Mouse (Mus musculus) intestine, postnatal 0 days (tissue): ENCODE results near the gene Srsf4. TPM values are rescaled to one million over a fixed set of nuclear protein-coding genes. Genes with fewer than 3 reads are reported as not detected.
A peak's percentile ranks its signal among the peaks of the same experiment; 100 is the strongest.

Experiments
- ATAC-seq: fragments of 200-750 bp; cut with Nextera tagmentation; 2 replicates; pipeline ENCODE4 v1.8.0; 2017; ENCODE audit warnings: mild to moderate bottlenecking, moderate TSS enrichment, moderate library complexity
- H3K27ac ChIP-seq: fragments of 300-500 bp; sonication (generic); 2 replicates; pipeline ENCODE4 v1.5.1; 2014; ENCODE audit warnings: mild to moderate bottlenecking, low read depth, low read length, moderate library complexity
- H3K27me3 ChIP-seq: fragments of 300-500 bp; sonication (generic); replicated peaks from 2 replicates; pipeline ENCODE4 v1.6.1; 2014; ENCODE audit warnings: low read length, mixed read lengths; ENCODE audit not compliant: control insufficient read depth, insufficient read depth
- H3K36me3 ChIP-seq: fragments of 300-500 bp; sonication (generic); 2 replicates; pipeline ENCODE4 v1.6.1; 2014; ENCODE audit warnings: mild to moderate bottlenecking, moderate library complexity; ENCODE audit not compliant: control insufficient read depth, insufficient read depth
- H3K4me1 ChIP-seq: fragments of 300-500 bp; sonication (generic); replicated peaks from 2 replicates; pipeline ENCODE4 v1.6.1; 2014; ENCODE audit warnings: antibody characterized with exemption, low read length, mixed read lengths; ENCODE audit not compliant: control insufficient read depth, insufficient read depth
- H3K4me2 ChIP-seq: fragments of 300-500 bp; sonication (generic); replicated peaks from 2 replicates; pipeline ENCODE4 v1.6.1; 2014; ENCODE audit warnings: low read depth, mild to moderate bottlenecking, moderate library complexity
- H3K4me3 ChIP-seq: fragments of 300-500 bp; sonication (generic); 2 replicates; pipeline ENCODE4 v1.5.1; 2014; ENCODE audit warnings: low read depth, low read length
- H3K9ac ChIP-seq: fragments of 300-500 bp; sonication (generic); 2 replicates; pipeline ENCODE4 v1.6.1; 2014; ENCODE audit warnings: mild to moderate bottlenecking, low read depth, low read length
- H3K9me3 ChIP-seq: fragments of 300-500 bp; sonication (generic); 2 replicates; pipeline ENCODE4 v1.6.1; 2016; ENCODE audit warnings: mixed run types; ENCODE audit not compliant: control insufficient read depth
- CTCF ChIP-seq: sonication (generic); IDR thresholded peaks from 2 replicates; pipeline ENCODE4 v1.5.1; 2016; ENCODE audit warnings: low read depth, mild to moderate bottlenecking, control low read depth, antibody characterized with exemption, moderate library complexity
- WGBS: fragments of 180-500 bp; shearing (Covaris S2); extraction: QIAGEN DNeasy Blood & Tissue Kit; methylation state at CpG from one replicate; pipeline ENCODE4 v1.1.7; 2014; 5-methylcytosine and 5-hydroxymethylcytosine counted together
- polyA plus RNA-seq: library from polyadenylated mRNA; unstranded; fragments of >200 nt; fragmentation: Nextera tagmentation; extraction: Ambion mirVana; gene quantifications from 2 replicates; pipeline ENCODE4 v1.2.1, GENCODE M21; 2015

The Srsf4 gene
- polyA plus RNA-seq, 1 experiment from 2014 or later = 36.2 TPM

- Histone ChIP-seq H3K27ac (no peak overlapping the region), H3K36me3 (peaks cover 10% of the 10 kb centered on the region; the same call in 1 of the 2 replicates), H3K4me3 (no peak overlapping the region), H3K9me3 (no peaks in the 10 kb centered on the region), H3K4me2 (no peak overlapping the region), H3K27me3 (no peaks in the 10 kb centered on the region), H3K9ac (no peak overlapping the region), H3K4me1 (0 out of 2 replicates have a peak, but pooled peaks cover 3% of the 10 kb centered on the region)
- TF ChIP-seq CTCF = no peak
- 34% methylated on average over 6 of the region's 6 CpGs for WGBS
- ATAC-seq = no peak
These were observed 33.0 kb downstream of the Srsf4 start for GRCm38 (mm10) chr4:131906423-131906822.

- Histone ChIP-seq H3K27ac (no peak overlapping the region), H3K27me3 (no peaks in the 10 kb centered on the region), H3K9me3 (no peaks in the 10 kb centered on the region), H3K9ac (no peak overlapping the region), H3K36me3 (no peaks in the 10 kb centered on the region), H3K4me1 (0 out of 2 replicates have a peak, but pooled peaks cover 3% of the 10 kb centered on the region), H3K4me2 (no peak overlapping the region), H3K4me3 (no peak overlapping the region)
- peak; percentile 58 for TF ChIP-seq CTCF
- WGBS = 92% methylated on average over 3 of the region's 3 CpGs
- no peak for ATAC-seq
These were observed 34.5 kb downstream of the Srsf4 start for GRCm38 (mm10) chr4:131907912-131908311.

GRCm38 (mm10) chr4:131910237-131910994, 37.0 kb downstream of the Srsf4 start:
- no peak for TF ChIP-seq CTCF
- ATAC-seq = peak; percentile 63
- Histone ChIP-seq H3K4me1 (0 out of 2 replicates have a peak, but pooled peaks cover 3% of the 10 kb centered on the region), H3K9me3 (no peaks in the 10 kb centered on the region), H3K27ac (peak overlapping the region; percentile 15; the same call in 1 of the 2 replicates), H3K36me3 (no peaks in the 10 kb centered on the region), H3K27me3 (peaks cover 15% of the 10 kb centered on the region; the same call in 1 of the 2 replicates), H3K4me2 (peak overlapping the region; percentile 57), H3K4me3 (peak overlapping the region; percentile 11), H3K9ac (peak overlapping the region; percentile 22; the same call in 1 of the 2 replicates)
- 8% methylated on average over 18 of the region's 21 CpGs for WGBS

DNA sequence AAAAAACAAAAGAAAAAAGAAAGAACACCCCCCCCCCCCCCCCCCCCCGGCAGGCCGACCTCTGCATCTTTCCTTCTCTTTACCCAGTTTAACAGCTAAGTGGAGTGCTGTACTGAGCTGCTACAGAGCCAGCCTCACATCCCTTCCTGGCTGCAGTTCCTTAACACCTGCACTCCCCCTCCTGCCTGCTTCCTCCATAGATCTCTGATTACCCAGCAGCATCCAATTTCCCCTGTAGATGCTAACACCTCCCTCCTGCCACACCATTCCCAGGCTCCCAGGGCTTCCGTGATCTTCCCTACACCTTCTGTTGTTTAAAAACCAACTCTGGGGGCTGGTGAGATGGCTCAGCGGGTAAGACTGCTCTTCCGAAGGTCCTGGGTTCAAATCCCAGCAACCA, 38.1 kb downstream of the Srsf4 start:
- WGBS = 44% methylated on average over 5 of the region's 5 CpGs
- Histone ChIP-seq H3K4me2 (peak overlapping the region; percentile 57; the same call in 1 of the 2 replicates), H3K27ac (no peak overlapping the region), H3K36me3 (no peaks in the 10 kb centered on the region), H3K4me3 (no peak overlapping the region), H3K9me3 (no peaks in the 10 kb centered on the region), H3K27me3 (peaks cover 24% of the 10 kb centered on the region), H3K9ac (no peak overlapping the region), H3K4me1 (0 out of 2 replicates have a peak, but pooled peaks cover 5% of the 10 kb centered on the region)
- no peak for TF ChIP-seq CTCF
- no peak for ATAC-seq

GRCm38 (mm10) chr4:131913526-131913925, 40.1 kb downstream of the Srsf4 start:
- peaks cover 31% of the 10 kb centered on the region for H3K27me3 ChIP-seq
- ATAC-seq = no peak
- WGBS = 70% methylated on average over 10 of the region's 10 CpGs
- H3K36me3 ChIP-seq = no peaks in the 10 kb centered on the region
- TF ChIP-seq CTCF = no peak
- no peak overlapping the region for H3K9ac ChIP-seq
- H3K4me1 ChIP-seq = 0 out of 2 replicates have a peak, but pooled peaks cover 5% of the 10 kb centered on the region
- no peak overlapping the region for H3K4me2 ChIP-seq
- H3K4me3 ChIP-seq = no peak overlapping the region
- no peaks in the 10 kb centered on the region for H3K9me3 ChIP-seq
- H3K27ac ChIP-seq = no peak overlapping the region

GRCm38 (mm10) chr4:131914046-131914643, 40.7 kb downstream of the Srsf4 start:
- no peak for ATAC-seq
- 43% methylated on average over 9 of the region's 9 CpGs for WGBS
- H3K36me3 ChIP-seq = no peaks in the 10 kb centered on the region
- no peak for TF ChIP-seq CTCF
- no peak overlapping the region for H3K27ac ChIP-seq
- H3K9ac ChIP-seq = no peak overlapping the region
- peaks cover 31% of the 10 kb centered on the region for H3K27me3 ChIP-seq
- H3K4me1 ChIP-seq = 0 out of 2 replicates have a peak, but pooled peaks cover 5% of the 10 kb centered on the region
- no peak overlapping the region for H3K4me3 ChIP-seq
- H3K9me3 ChIP-seq = no peaks in the 10 kb centered on the region
- H3K4me2 ChIP-seq = no peak overlapping the region
